Mouse (Mus musculus) T-cell, adult 66 days (primary cell): Measurements from ENCODE around the gene Cyb561d1. TPM values are rescaled to one million over a fixed set of nuclear protein-coding genes. Genes with fewer than 3 reads are reported as not detected.

ENCODE experiments used
- total RNA-seq, 2 experiments: library from RNA; stranded (reverse); gene quantifications; 3 replicates in 1 of 2; 4 replicates in 1 of 2; pipeline ENCODE4 v1.2.4; 2023

Gene Cyb561d1
- 10 to 100 TPM; 32.9 to 35.3 TPM for total RNA-seq

GRCm38 (mm10) chr3:108200329-108201323 is at the start of gene Cyb561d1:
Gene Cyb561d1 (minus strand): TSS chr3:108201212.

DNA sequence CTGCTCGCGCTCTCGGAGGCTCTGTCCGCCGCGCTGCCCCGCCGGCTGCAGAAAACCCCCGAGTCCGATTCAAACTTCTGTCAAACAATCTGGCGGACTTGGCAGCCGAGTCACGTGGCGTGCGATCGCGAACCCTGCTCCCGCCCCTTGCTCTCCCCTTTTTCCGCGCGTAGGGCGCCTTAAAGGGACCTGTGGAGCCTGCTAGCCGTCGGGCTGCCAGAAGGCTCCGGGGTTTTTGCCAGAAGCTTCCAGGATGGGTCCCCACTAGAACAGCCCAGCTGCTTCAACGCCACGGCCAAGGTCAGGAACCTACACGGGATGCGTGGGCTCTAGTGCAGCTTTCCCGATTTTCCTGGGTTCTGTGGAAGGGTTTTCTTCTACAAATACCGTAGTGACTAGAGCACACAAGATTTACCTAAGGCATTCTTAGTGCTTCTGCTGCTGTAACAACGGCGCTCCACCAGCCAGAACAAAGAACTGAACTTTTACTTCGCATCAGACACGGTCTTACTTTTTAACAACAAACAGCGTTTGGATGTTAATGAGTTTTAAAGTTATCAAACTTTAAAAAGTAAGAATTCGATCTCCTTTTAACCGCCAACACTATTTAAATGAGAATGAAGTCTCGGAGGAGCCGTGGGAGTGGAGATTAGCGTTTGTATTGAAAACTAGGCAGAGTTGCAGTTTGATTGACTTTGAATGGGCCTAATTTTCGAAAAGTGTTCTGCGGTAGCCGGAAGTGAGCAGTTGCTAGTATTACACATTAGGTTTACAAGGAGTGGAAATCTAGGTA is 25.7 kb upstream of the Cyb561d1 start, which contains the start of gene Sypl2:
Sypl2 (minus strand) TSS at position 91 of the 793 bp plus-strand sequence.

DNA sequence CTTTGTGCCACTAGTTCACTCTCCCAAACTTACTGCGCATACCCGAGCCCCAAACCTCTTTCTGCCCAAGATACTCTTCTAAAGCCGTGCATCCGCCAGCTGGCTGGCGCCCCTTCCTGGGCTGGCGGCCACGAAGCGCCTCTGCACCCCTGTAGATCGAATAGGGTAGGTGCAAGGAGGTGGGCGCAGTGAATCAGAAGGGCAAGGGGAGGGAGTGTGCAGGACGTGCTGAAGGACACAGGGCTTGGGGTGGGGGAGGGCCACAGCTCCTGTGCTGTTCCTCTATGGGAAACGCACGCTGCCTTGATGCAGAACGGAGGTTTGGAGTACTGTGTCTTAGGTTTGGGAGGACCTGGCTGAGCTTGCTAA is 9.7 kb upstream of the Cyb561d1 start, which contains the start of gene Atxn7l2:
Atxn7l2 (minus strand) TSS at position 164 of the 369 bp plus-strand sequence.

DNA sequence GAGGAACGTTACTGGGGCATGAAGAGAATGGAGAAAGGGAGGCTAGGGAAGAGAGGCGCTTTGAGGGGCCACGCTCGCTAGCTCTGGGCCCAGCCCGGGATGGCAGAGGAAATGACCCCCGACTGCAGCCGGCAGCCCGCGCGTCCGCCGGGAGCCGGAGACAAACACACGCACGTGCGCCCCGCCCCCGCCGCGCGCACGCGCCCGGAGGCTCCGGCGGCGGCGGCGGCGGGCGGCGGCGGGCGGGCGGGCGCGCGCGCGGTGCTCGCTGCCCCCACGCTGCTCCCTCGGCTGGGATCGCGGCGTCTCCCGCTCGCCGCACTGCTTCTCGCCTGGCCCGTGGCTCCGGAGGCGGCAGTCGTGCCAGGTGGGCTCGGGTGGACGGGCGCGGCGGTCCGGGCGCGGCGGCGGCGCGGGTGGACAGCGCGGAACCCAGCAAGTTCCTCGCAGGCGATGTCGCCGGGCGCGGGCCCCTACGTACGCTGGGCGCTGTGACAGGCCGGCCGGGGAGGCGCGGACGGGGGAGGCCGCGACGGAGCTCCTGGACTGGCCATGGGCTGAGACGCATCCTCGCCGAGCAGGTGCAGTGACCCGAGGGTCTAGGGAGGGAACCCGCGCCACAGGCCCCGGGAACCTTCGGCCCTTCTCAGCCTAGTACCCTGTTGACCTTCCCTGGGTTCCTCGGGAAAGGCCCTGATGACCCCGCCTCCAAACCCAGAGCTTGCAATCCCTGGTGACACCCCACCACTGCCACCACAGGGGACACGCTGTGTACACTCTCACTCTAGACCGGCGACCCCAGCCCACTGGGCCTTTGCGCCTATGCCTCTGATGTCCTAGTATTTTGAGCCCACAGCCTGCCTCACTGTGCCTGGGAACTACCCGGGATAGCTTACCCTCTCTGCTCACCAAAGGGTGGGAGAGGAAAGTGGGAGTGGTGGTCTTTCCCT is 14.6 kb downstream of the Cyb561d1 start, which contains the start of gene Amigo1:
Amigo1 (plus strand) TSS at position 238 of the 950 bp plus-strand sequence.

GRCm38 (mm10) chr3:108154656-108155055 is 46.4 kb downstream of the Cyb561d1 start, which contains the start of gene Gpr61:
Gene Gpr61 (minus strand): TSS chr3:108154882.

Other genes starting within 250 kb of the Cyb561d1 start
- not detected for gene Gstm3, start 231.9 kb downstream of the Cyb561d1 start, total RNA-seq
- not detected for gene Gstm2, start 214.8 kb downstream of the Cyb561d1 start, total RNA-seq
- gene Gstm1, start 183.2 kb downstream of the Cyb561d1 start, total RNA-seq = 1 to 10 TPM; 3.6 to 4.9 TPM
- 1 to 10 TPM; 2.3 to 2.4 TPM for gene Gstm4, start 156.3 kb downstream of the Cyb561d1 start, total RNA-seq
- gene Ampd2, start 114.6 kb downstream of the Cyb561d1 start, total RNA-seq = 10 to 100 TPM; 35.9 TPM
- gene Gnat2, start 108.4 kb downstream of the Cyb561d1 start, total RNA-seq = not detected
- gene Gnai3, start 55.1 kb downstream of the Cyb561d1 start, total RNA-seq = 10 to 100 TPM; 86.8 to 86.9 TPM
- not detected for gene Gpr61, start 46.3 kb downstream of the Cyb561d1 start, total RNA-seq
- gene Amigo1, start 14.9 kb downstream of the Cyb561d1 start, total RNA-seq = 1 to 10 TPM; 3.1 to 3.5 TPM
- 10 to 100 TPM; 30.2 to 37.6 TPM for gene Atxn7l2, start 9.7 kb upstream of the Cyb561d1 start, total RNA-seq
- gene Sypl2, start 25.4 kb upstream of the Cyb561d1 start, total RNA-seq = not detected
- 10 to 100 TPM; 42.1 to 49.7 TPM for gene Psma5, start 55.7 kb upstream of the Cyb561d1 start, total RNA-seq
- 1 to 10 TPM in 1 of 2 experiments, under 1 TPM in 1; 0.68 to 1.1 TPM for gene Sort1, start 82.9 kb upstream of the Cyb561d1 start, total RNA-seq
- not detected for gene Mybphl, start 163.7 kb upstream of the Cyb561d1 start, total RNA-seq
- under 1 TPM; 0.82 to 0.89 TPM for gene Psrc1, start 182.6 kb upstream of the Cyb561d1 start, total RNA-seq
- 10 to 100 TPM in 1 of 2 experiments, 1 to 10 TPM in 1; 9.2 to 12.4 TPM for gene Celsr2, start 214.3 kb upstream of the Cyb561d1 start, total RNA-seq
- 100 to 1,000 TPM; 158 to 162 TPM for gene Sars, start 244.0 kb upstream of the Cyb561d1 start, total RNA-seq